Comparison of ENCODE assay signal across 11 mouse cellular contexts in the genomic region with DNA sequence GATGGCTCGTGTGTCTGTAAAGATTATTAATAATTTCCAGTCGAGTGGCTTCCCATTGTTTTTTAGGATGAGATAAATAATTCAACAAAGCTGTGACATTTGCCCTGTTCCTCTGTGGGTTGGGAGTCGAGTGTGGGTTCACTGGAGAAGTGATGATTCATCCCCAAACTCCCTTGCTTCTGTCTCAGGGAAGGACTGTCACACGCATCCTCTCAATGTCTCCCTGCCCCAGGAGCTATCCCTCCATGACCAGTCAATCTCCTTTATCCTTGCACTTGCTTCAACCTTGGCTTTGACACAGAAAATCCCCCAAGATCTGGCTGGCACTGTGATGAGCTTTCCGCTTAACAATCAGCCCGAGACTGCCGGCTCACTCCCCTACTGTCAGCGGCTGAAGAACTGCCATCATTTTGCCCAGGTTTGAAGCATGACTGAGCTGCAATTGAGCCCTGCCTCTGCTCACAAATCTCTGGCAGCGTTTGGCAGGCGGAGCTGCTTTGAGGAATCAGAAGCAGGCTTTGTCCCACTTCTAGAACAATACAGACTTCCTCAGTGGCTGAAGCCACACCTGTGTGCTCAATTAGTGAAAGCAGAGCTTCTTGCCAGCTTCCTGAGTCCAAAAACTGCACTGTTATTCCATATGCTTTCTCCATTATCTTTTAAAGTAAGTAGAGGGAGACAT.
DNase-seq lines count a peak whose midpoint lies in the region; ATAC-seq lines count a peak whose summit lies in the region.
"Had no signal": no experiment of that assay in that cellular context is flagged by ENCODE, and none has a peak within 500 bp of the region (broad histone marks: within the 10 kb centered on the region; RNA-seq: fewer than 3 reads in every experiment).

No protein-coding gene starts in this region.

- H3K9me3 ChIP-seq in heart, embryonic 11.5 days (replicated peaks; ENCODE audit: control insufficient read depth, low read length): no peaks in the 10 kb centered on the region
- no peaks in the 10 kb centered on the region for H3K9me3 ChIP-seq in hindbrain, embryonic 13.5 days

- no peak for ATAC-seq in heart, embryonic 11.5 days (replicated peaks; ENCODE audit: insufficient number of reproducible peaks, low FRiP score, low TSS enrichment)
- peak; percentile 49; the same call in 1 of the 2 replicates for ATAC-seq in hindbrain, embryonic 13.5 days (ENCODE audit: low FRiP score)

- 0 out of 2 replicates have a peak, but pooled peaks cover 3% of the 10 kb centered on the region for H3K36me3 ChIP-seq in heart, embryonic 11.5 days (ENCODE audit: control insufficient read depth, insufficient read depth, low read length)
- H3K36me3 ChIP-seq in hindbrain, embryonic 13.5 days: no peaks in the 10 kb centered on the region
- H3K36me3 ChIP-seq: embryonic facial prominence, embryonic 12.5 days had no signal

- no peaks in the 10 kb centered on the region for H3K27me3 ChIP-seq in heart, embryonic 11.5 days (ENCODE audit: control insufficient read depth, insufficient read depth, low read length)
- H3K27me3 ChIP-seq in hindbrain, embryonic 13.5 days: no peaks in the 10 kb centered on the region
- H3K27me3 ChIP-seq: embryonic facial prominence, embryonic 12.5 days had no signal

- WGBS in heart, embryonic 11.5 days (ENCODE audit: insufficient replicate concordance): 61% methylated on average over 10 of the region's 10 CpGs
- WGBS in hindbrain, embryonic 13.5 days: 27% methylated on average over 10 of the region's 10 CpGs

- H3K4me1 ChIP-seq in heart, embryonic 11.5 days (ENCODE audit: control insufficient read depth, insufficient read depth, low read length): no peaks in the 10 kb centered on the region
- peaks cover 12% of the 10 kb centered on the region for H3K4me1 ChIP-seq in hindbrain, embryonic 13.5 days (replicated peaks)

- no peak overlapping the region for H3K9ac ChIP-seq in heart, embryonic 11.5 days (ENCODE audit: low read depth, low read length)
- peak overlapping the region; percentile 40; the same call in 1 of the 2 replicates for H3K9ac ChIP-seq in hindbrain, embryonic 13.5 days
- H3K9ac ChIP-seq: embryonic facial prominence, embryonic 12.5 days had no signal

- H3K27ac ChIP-seq in heart, embryonic 11.5 days (ENCODE audit: low read depth, low read length): no peak overlapping the region
- H3K27ac ChIP-seq in hindbrain, embryonic 13.5 days: peak overlapping the region; percentile 82
- H3K27ac ChIP-seq: embryonic facial prominence, embryonic 12.5 days; stomach, postnatal 0 days had no signal

- H3K4me2 ChIP-seq in heart, embryonic 11.5 days: no peak overlapping the region
- peak overlapping the region; percentile 19; the same call in 1 of the 2 replicates for H3K4me2 ChIP-seq in hindbrain, embryonic 13.5 days
- H3K4me2 ChIP-seq: embryonic facial prominence, embryonic 12.5 days had no signal

- no peak overlapping the region for H3K4me3 ChIP-seq in heart, embryonic 11.5 days (ENCODE audit: low read depth, low read length)
- H3K4me3 ChIP-seq in hindbrain, embryonic 13.5 days: no peak overlapping the region
- H3K4me3 ChIP-seq: embryonic facial prominence, embryonic 12.5 days had no signal

- DNase-seq in heart, adult 11 months: peak; percentile 98
- peak; percentile 10 for DNase-seq in 3T3-L1 (ENCODE audit: low read depth, low spot score)
- peak; percentile 82 for DNase-seq in Muller cell, postnatal 12 days (ENCODE audit: inconsistent ontology term)
- no peak for DNase-seq in testis, postnatal 14 days (ENCODE audit: low spot score)
- no peak for DNase-seq in spleen, adult 12 weeks (ENCODE audit: low spot score)
- DNase-seq in layer of hippocampus, adult 11-12 months (ENCODE audit: low spot score): no peak
- DNase-seq: liver had no signal

Comparison
In these comparisons a context has a peak if more than half of its experiments do, and no peak if none do; other contexts are left out.
1. DNase-seq: peak in heart, adult 11 months (single experiment), 3T3-L1 (single experiment) and Muller cell, postnatal 12 days (single experiment); none in testis, postnatal 14 days (single experiment), spleen, adult 12 weeks (single experiment) and layer of hippocampus, adult 11-12 months (single experiment).